Mouse (Mus musculus) forebrain, embryonic 14.5 days (tissue): Measurements from ENCODE around the gene Tns3. TPM values are rescaled to one million over a fixed set of nuclear protein-coding genes. Genes with fewer than 3 reads are reported as not detected.

Source experiments
- ATAC-seq: fragments of 200-750 bp; cut with Nextera tagmentation; 2 replicates; pipeline ENCODE4 v1.8.0; 2017; ENCODE audit warnings: mild to moderate bottlenecking, moderate library complexity
- DNase-seq: peaks from one replicate; pipeline ENCODE4 v3.0.0-alpha.2; 2015; ENCODE audit warnings: low spot score
- H3K27ac ChIP-seq: fragments of 300-500 bp; sonication (generic); 2 replicates; pipeline ENCODE4 v1.5.1; 2014; ENCODE audit warnings: low read depth, mild to moderate bottlenecking, control low read depth, low read length, moderate library complexity
- H3K27me3 ChIP-seq: fragments of 300-500 bp; sonication (generic); replicated peaks from 2 replicates; pipeline ENCODE4 v1.6.1; 2014; ENCODE audit warnings: low read length, control low read depth, mixed read lengths; ENCODE audit not compliant: control insufficient read depth, insufficient read depth
- H3K36me3 ChIP-seq: fragments of 300-500 bp; sonication (generic); 2 replicates; pipeline ENCODE4 v1.6.1; 2014; ENCODE audit warnings: low read length, control low read depth; ENCODE audit not compliant: control insufficient read depth, insufficient read depth
- H3K4me1 ChIP-seq: fragments of 300-500 bp; sonication (generic); 2 replicates; pipeline ENCODE4 v1.6.1; 2014; ENCODE audit warnings: antibody characterized with exemption, low read length, control low read depth; ENCODE audit not compliant: control insufficient read depth, insufficient read depth
- H3K4me2 ChIP-seq: fragments of 300-500 bp; sonication (generic); 2 replicates; pipeline ENCODE4 v1.6.1; 2014; ENCODE audit warnings: mild to moderate bottlenecking, control low read depth, low read length
- H3K4me3 ChIP-seq: fragments of 300-500 bp; sonication (generic); 2 replicates; pipeline ENCODE4 v1.5.1; 2014; ENCODE audit warnings: low read depth, low read length, control low read depth
- H3K9ac ChIP-seq: fragments of 300-500 bp; sonication (generic); 2 replicates; pipeline ENCODE4 v1.6.1; 2014; ENCODE audit warnings: mild to moderate bottlenecking, low read length, control low read depth, moderate library complexity
- H3K9me3 ChIP-seq: fragments of 300-500 bp; sonication (generic); replicated peaks from 2 replicates; pipeline ENCODE4 v1.6.1; 2016; ENCODE audit warnings: low read length, control low read depth, mixed read lengths; ENCODE audit not compliant: control insufficient read depth
- WGBS: fragments of 180-500 bp; shearing (Covaris S2); extraction: QIAGEN DNeasy Blood & Tissue Kit; methylation state at CpG from one replicate; pipeline ENCODE4 v1.1.7; 2014; 5-methylcytosine and 5-hydroxymethylcytosine counted together
- polyA plus RNA-seq: library from polyadenylated mRNA; unstranded; fragments of >200 nt; fragmentation: Nextera tagmentation; extraction: Ambion mirVana; gene quantifications from 2 replicates; pipeline ENCODE4 v1.2.1, GENCODE M21; 2014

Gene Tns3
- polyA plus RNA-seq, 1 experiment from 2014 or later = 4.4 TPM

DNA sequence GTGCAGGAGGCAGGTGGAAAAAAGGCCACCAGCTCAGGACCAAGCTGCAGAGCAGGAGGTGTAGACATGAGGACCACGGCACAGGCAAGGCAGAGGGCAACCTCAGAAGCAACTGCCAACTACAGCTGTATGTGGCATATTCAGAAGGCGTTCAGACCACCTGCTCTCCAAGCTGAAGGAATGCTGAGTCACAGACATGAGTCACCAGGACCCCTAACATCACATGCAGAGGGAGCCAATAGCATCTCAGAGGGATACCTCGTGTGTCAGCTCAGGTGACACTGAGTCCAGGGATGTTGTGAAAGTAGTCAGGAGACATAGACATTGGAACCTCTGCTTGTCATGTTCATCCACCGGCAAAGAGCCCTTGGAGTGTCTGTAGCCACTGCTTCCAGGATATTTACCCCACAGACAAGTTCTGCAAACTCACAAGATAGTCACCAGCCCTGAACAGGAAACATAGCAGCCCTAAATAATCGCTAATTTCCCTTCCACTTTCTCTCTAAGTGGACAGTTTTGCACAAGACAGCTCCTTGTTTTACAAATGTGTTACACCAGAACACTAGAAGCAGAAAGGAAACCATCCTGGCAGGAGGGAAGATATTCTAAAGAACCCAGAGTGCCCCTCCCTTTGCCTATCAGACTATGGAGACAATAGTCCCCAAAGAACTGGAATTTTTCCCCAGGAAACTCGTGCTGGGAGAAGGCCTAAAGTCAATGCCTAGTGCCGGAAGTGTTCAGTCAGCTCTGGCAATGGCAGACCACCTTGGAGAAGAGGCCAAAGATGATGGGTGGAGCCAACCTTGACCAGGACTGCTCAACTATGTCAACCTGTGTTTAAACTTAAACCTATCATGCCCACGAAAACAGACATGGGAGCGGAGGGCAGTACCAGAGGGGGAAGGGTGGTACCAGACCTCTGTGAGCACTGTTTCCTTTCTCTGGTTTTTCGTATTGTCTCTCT, 88.8 kb downstream of the Tns3 start:
- 69% methylated on average over 10 of the region's 10 CpGs for WGBS

DNA sequence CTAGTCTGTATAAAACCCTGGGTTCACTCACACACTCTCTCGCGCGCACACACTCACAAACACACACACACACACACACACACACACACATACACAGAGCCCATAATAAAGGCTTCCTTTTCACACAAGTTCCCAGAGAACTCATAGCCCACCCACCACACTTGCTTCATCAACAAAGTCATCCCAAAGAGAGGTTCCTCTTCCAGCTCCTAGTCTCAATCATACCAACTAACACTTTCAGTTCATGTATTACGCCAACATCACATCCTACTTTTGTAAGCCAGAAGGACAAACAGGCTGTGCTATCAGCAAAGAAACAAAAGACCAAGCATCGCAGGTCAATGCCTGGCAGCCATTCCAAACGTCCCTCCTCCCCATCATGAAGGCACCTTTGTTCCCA, 89.8 kb downstream of the Tns3 start:
- no peak for DNase-seq
- H3K4me3 ChIP-seq = no peak overlapping the region
- ATAC-seq = no peak
- no peaks in the 10 kb centered on the region for H3K27me3 ChIP-seq
- no peaks in the 10 kb centered on the region for H3K9me3 ChIP-seq
- 68% methylated on average over 6 of the region's 6 CpGs for WGBS
- H3K9ac ChIP-seq = no peak overlapping the region
- H3K36me3 ChIP-seq = no peaks in the 10 kb centered on the region
- H3K27ac ChIP-seq = no peak overlapping the region
- H3K4me1 ChIP-seq = peaks cover 3% of the 10 kb centered on the region
- no peak overlapping the region for H3K4me2 ChIP-seq

More for the DNA sequence above, 88.8 kb downstream of the Tns3 start:
- Histone ChIP-seq H3K4me3 (no peak overlapping the region), H3K4me2 (no peak overlapping the region), H3K27ac (no peak overlapping the region), H3K9ac (no peak overlapping the region), H3K9me3 (no peaks in the 10 kb centered on the region), H3K27me3 (no peaks in the 10 kb centered on the region), H3K4me1 (no peaks in the 10 kb centered on the region), H3K36me3 (no peaks in the 10 kb centered on the region)
- DNase-seq = no peak
- ATAC-seq = no peak

DNA sequence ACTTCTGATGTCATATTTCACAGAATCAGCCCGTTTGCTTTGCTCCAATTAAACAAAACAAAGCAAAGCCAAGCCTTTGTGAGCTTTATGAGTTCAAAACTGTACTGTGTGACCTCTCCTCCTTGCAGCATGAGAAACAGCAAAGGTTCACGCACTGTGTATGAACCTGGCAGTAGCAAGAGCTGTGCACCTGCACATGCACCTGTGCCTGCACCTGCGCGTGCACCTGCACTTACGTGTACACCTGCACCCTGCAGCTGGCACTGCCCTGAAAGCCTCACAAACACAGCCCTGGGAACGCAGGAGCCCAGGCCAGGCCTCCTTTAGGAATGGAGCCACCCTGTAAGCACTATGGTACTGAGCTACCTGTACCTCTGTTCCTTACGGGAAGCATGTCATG, 91.6 kb downstream of the Tns3 start:
- DNase-seq = no peak
- no peak overlapping the region for H3K4me3 ChIP-seq
- peaks cover 10% of the 10 kb centered on the region for H3K4me1 ChIP-seq
- no peak overlapping the region for H3K4me2 ChIP-seq
- ATAC-seq = no peak
- no peaks in the 10 kb centered on the region for H3K27me3 ChIP-seq
- H3K27ac ChIP-seq = no peak overlapping the region
- WGBS = 86% methylated on average over 7 of the region's 7 CpGs
- no peak overlapping the region for H3K9ac ChIP-seq
- H3K9me3 ChIP-seq = no peaks in the 10 kb centered on the region
- H3K36me3 ChIP-seq = no peaks in the 10 kb centered on the region

GRCm38 (mm10) chr11:8569232-8570028, 94.9 kb downstream of the Tns3 start:
- Histone ChIP-seq H3K27me3 (no peaks in the 10 kb centered on the region), H3K9ac (no peak overlapping the region), H3K4me2 (no peak overlapping the region), H3K4me3 (no peak overlapping the region), H3K27ac (no peak overlapping the region), H3K4me1 (peaks cover 13% of the 10 kb centered on the region), H3K9me3 (no peaks in the 10 kb centered on the region), H3K36me3 (no peaks in the 10 kb centered on the region)
- 10% methylated on average over 7 of the region's 7 CpGs for WGBS
- DNase-seq (no peak), ATAC-seq (0 out of 2 replicates have a peak, but pooled peaks have one; percentile 18)

- H3K4me1 ChIP-seq = peaks cover 13% of the 10 kb centered on the region
- no peak for ATAC-seq
- no peak overlapping the region for H3K4me3 ChIP-seq
- H3K9ac ChIP-seq = no peak overlapping the region
- H3K27me3 ChIP-seq = no peaks in the 10 kb centered on the region
- no peaks in the 10 kb centered on the region for H3K9me3 ChIP-seq
- H3K27ac ChIP-seq = no peak overlapping the region
- no peaks in the 10 kb centered on the region for H3K36me3 ChIP-seq
- DNase-seq = no peak
- H3K4me2 ChIP-seq = no peak overlapping the region
- 22% methylated on average over 7 of the region's 7 CpGs for WGBS
Observed at GRCm38 (mm10) chr11:8568829-8569228, 95.5 kb downstream of the Tns3 start.

DNA sequence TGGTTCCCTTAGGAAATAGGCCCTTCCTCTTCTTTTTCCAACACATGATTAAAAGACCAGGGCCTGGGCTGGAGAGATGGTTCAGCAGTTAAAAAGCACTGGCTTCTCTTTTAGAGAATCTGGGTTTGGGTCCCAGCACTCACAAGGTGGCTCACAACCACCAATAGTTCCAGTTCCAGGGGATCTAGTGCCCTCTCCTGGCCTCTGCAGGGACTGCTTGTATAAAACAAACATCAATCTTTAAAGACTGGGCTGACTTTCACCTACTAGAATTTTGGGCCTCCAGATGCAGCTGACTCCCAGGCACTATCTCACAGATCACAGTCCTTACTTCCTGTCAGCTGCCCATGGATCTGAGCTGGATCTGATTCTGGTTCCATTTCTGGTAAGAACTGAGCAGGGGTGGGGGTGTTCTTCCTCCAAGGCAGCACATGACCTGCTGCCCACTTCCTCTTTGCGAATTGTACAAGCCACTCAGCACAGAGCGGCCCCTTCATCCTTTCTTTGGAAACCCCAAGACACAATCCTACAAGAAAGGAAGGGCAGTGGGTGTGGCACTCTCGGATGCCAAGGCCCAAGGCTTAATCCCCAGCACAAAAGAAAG, 98.0 kb downstream of the Tns3 start:
- H3K4me1 ChIP-seq = peaks cover 13% of the 10 kb centered on the region
- H3K27ac ChIP-seq = no peak overlapping the region
- H3K9me3 ChIP-seq = no peaks in the 10 kb centered on the region
- no peak overlapping the region for H3K9ac ChIP-seq
- H3K27me3 ChIP-seq = no peaks in the 10 kb centered on the region
- 55% methylated on average over 3 of the region's 3 CpGs for WGBS
- DNase-seq = no peak
- no peak overlapping the region for H3K4me3 ChIP-seq
- no peaks in the 10 kb centered on the region for H3K36me3 ChIP-seq
- no peak for ATAC-seq
- H3K4me2 ChIP-seq = no peak overlapping the region

- ATAC-seq (no peak), DNase-seq (no peak)
- WGBS = 94% methylated on average over 12 of the region's 12 CpGs
- no peaks in the 10 kb centered on the region for H3K27me3 ChIP-seq
- no peak overlapping the region for H3K27ac ChIP-seq
- no peak overlapping the region for H3K4me2 ChIP-seq
- no peak overlapping the region for H3K4me3 ChIP-seq
- H3K9me3 ChIP-seq = no peaks in the 10 kb centered on the region
- H3K4me1 ChIP-seq = no peaks in the 10 kb centered on the region
- no peaks in the 10 kb centered on the region for H3K36me3 ChIP-seq
- no peak overlapping the region for H3K9ac ChIP-seq
Observed at GRCm38 (mm10) chr11:8558761-8559282, 105.5 kb downstream of the Tns3 start.

- Histone ChIP-seq H3K9me3 (no peaks in the 10 kb centered on the region), H3K9ac (no peak overlapping the region), H3K4me1 (no peaks in the 10 kb centered on the region), H3K27me3 (no peaks in the 10 kb centered on the region), H3K27ac (no peak overlapping the region; the same call in 1 of the 2 replicates), H3K4me2 (no peak overlapping the region), H3K36me3 (no peaks in the 10 kb centered on the region), H3K4me3 (no peak overlapping the region)
- no peak for DNase-seq
- 75% methylated on average over 9 of the region's 9 CpGs for WGBS
- ATAC-seq = no peak
Observed at GRCm38 (mm10) chr11:8558258-8558657, 106.1 kb downstream of the Tns3 start.
